Mouse (Mus musculus) megakaryocyte-erythroid progenitor cell, adult 5 weeks (primary cell): ENCODE measurements around the gene 5830473C10Rik. TPM values are rescaled to one million over a fixed set of nuclear protein-coding genes. Genes with fewer than 3 reads are reported as not detected.

Source experiments
- polyA plus RNA-seq: library from polyadenylated mRNA; stranded (reverse); fragments of >175 nt; gene quantifications from 2 replicates; pipeline ENCODE4 v1.2.3, GENCODE M21; 2012

Gene 5830473C10Rik
- not detected in 2 replicates for polyA plus RNA-seq

GRCm38 (mm10) chr5:90560743-90561142 is at the start of gene 5830473C10Rik:
TSS of gene 5830473C10Rik (plus strand) at chr5:90561107.

GRCm38 (mm10) chr5:90518356-90519100 is 42.4 kb upstream of the 5830473C10Rik start, which contains the start of gene Afm:
TSS of gene Afm (plus strand) at chr5:90518932.

GRCm38 (mm10) chr5:90640286-90641217 is 79.6 kb downstream of the 5830473C10Rik start, which contains the start of gene Rassf6:
TSS of gene Rassf6 (minus strand) at chr5:90640657.

Other genes with a start within 250 kb of the 5830473C10Rik start
- 10.5 and 17.4 TPM in 2 replicates for gene Ankrd17, start 194.5 kb upstream of the 5830473C10Rik start, polyA plus RNA-seq
- not detected in 2 replicates for gene Gm9958, start 193.9 kb upstream of the 5830473C10Rik start, polyA plus RNA-seq
- gene Alb, start 100.2 kb upstream of the 5830473C10Rik start, polyA plus RNA-seq, result not detected in 2 replicates
- gene Afp, start 70.4 kb upstream of the 5830473C10Rik start, polyA plus RNA-seq, result 0.09 and 0.41 TPM in 2 replicates
- not detected in 2 replicates for gene Afm, start 42.2 kb upstream of the 5830473C10Rik start, polyA plus RNA-seq
- 0.09 TPM in 1 of 2 replicates, not detected in the other for gene Rassf6, start 79.5 kb downstream of the 5830473C10Rik start, polyA plus RNA-seq
- gene Cxcl5, start 198.3 kb downstream of the 5830473C10Rik start, polyA plus RNA-seq, result not detected in 2 replicates
- 0.07 and 0.12 TPM in 2 replicates for gene Ppbp, start 207.4 kb downstream of the 5830473C10Rik start, polyA plus RNA-seq
- 6.2 and 13.8 TPM in 2 replicates for gene Pf4, start 211.3 kb downstream of the 5830473C10Rik start, polyA plus RNA-seq
- 1.8 and 3.7 TPM in 2 replicates for gene Cxcl3, start 225.0 kb downstream of the 5830473C10Rik start, polyA plus RNA-seq
- gene Cxcl15, start 233.4 kb downstream of the 5830473C10Rik start, polyA plus RNA-seq, result not detected in 2 replicates